Mouse (Mus musculus) ES-Bruce4 (cell line): ENCODE data around the gene Lpar1. TPM values are rescaled to one million over a fixed set of nuclear protein-coding genes. Genes with fewer than 3 reads are reported as not detected.

Experiments
- H3K27ac ChIP-seq: 2 replicates; pipeline ENCODE4 v1.5.1; 2012; ENCODE audit warnings: low read length, inconsistent platforms; ENCODE audit not compliant: insufficient read depth
- H3K27me3 ChIP-seq: 2 replicates; pipeline ENCODE4 v1.6.1; 2012; ENCODE audit warnings: mild to moderate bottlenecking, low read length, inconsistent platforms; ENCODE audit not compliant: control insufficient read depth, poor library complexity, insufficient read depth, severe bottlenecking
- H3K36me3 ChIP-seq: 2 replicates; pipeline ENCODE4 v1.6.1; 2012; ENCODE audit warnings: inconsistent platforms, mild to moderate bottlenecking, low read length, moderate library complexity; ENCODE audit not compliant: control insufficient read depth, poor library complexity, insufficient read depth, severe bottlenecking
- H3K4me1 ChIP-seq: one replicate; pipeline ENCODE4 v1.8.1; 2011; ENCODE audit warnings: low read length; ENCODE audit not compliant: control insufficient read depth, insufficient read depth
- H3K4me3 ChIP-seq: 2 replicates; pipeline ENCODE4 v1.5.1; 2011; ENCODE audit warnings: low read depth, mild to moderate bottlenecking, low read length
- H3K9ac ChIP-seq: 2 replicates; pipeline ENCODE4 v1.6.1; 2012; ENCODE audit warnings: low read depth, mild to moderate bottlenecking, inconsistent platforms; ENCODE audit not compliant: poor library complexity, severe bottlenecking
- H3K9me3 ChIP-seq: replicated peaks from 2 replicates; pipeline ENCODE4 v1.6.1; 2012; ENCODE audit warnings: mild to moderate bottlenecking, low read length, inconsistent platforms; ENCODE audit not compliant: control insufficient read depth, poor library complexity, insufficient read depth, severe bottlenecking
- CTCF ChIP-seq: IDR thresholded peaks from one replicate; pipeline ENCODE4 v1.8.1; 2011; ENCODE audit warnings: low read depth, low read length
- EP300 ChIP-seq: IDR thresholded peaks from 2 replicates; pipeline ENCODE4 v1.6.1; 2011; ENCODE audit warnings: low read depth, low read length; ENCODE audit not compliant: insufficient read depth
- POLR2A ChIP-seq: IDR thresholded peaks from one replicate; pipeline ENCODE4 v1.8.1; 2011; ENCODE audit warnings: low read length; ENCODE audit not compliant: insufficient read depth
- polyA plus RNA-seq: library from polyadenylated mRNA; stranded (reverse); fragments of >200 nt; gene quantifications from 2 replicates; pipeline ENCODE4 v1.2.4, GENCODE M21; 2011; ENCODE audit warnings: low read depth; ENCODE audit not compliant: missing spikeins, insufficient read depth, insufficient read length

Gene Lpar1
- polyA plus RNA-seq, 1 experiment: 7.6 TPM

DNA sequence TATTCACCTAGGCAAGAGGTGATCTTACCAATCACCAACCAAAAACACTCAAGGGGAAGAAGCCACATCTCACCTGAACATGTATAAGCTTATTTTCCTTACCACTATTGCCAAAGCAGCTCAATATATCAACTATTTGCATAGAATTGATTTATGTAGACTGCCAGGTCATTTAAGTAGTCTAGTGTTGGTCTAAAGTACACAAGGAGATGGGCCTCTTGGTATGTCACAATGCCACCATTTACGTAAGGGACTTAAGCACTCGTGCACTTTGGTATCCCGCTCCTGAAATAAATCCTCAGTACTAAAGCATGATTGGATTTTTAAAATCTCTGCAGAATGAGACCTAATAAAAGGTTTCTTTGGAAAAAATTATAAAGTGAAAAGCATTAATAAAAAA lies 12.9 kb downstream of the Lpar1 start:
- TF ChIP-seq POLR2A (no peak), CTCF (no peak), EP300 (no peak)
- no peaks in the 10 kb centered on the region for H3K9me3 ChIP-seq
- no peaks in the 10 kb centered on the region for H3K4me1 ChIP-seq
- no peak overlapping the region for H3K27ac ChIP-seq
- 0 out of 2 replicates have a peak, but pooled peaks cover 2% of the 10 kb centered on the region for H3K27me3 ChIP-seq
- no peaks in the 10 kb centered on the region for H3K36me3 ChIP-seq
- no peak overlapping the region for H3K9ac ChIP-seq
- H3K4me3 ChIP-seq: no peak overlapping the region

DNA sequence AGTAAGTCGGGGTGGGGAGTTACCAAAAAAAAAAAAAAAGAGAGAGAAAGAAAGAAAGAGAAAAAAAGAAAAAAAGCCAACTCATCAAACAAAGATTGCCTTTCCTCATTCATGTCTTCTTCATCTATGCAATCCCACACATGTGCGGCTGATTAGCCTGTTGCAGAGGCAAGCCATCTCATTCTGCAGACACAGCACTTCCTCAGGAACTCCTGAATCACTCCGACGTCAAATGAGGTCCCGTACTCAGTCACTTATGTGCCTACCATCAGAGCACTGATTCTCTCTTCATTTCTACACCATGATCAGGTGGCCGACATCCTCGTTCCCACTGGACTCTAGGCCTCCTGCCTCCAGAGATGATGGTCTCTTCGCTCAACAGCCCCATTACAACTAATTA lies 13.3 kb downstream of the Lpar1 start:
- TF ChIP-seq EP300: no peak
- no peak for TF ChIP-seq POLR2A
- TF ChIP-seq CTCF: no peak
- Histone ChIP-seq H3K27ac (no peak overlapping the region), H3K4me3 (no peak overlapping the region), H3K9ac (no peak overlapping the region), H3K36me3 (no peaks in the 10 kb centered on the region), H3K27me3 (0 out of 2 replicates have a peak, but pooled peaks cover 2% of the 10 kb centered on the region), H3K9me3 (no peaks in the 10 kb centered on the region), H3K4me1 (no peaks in the 10 kb centered on the region)

DNA sequence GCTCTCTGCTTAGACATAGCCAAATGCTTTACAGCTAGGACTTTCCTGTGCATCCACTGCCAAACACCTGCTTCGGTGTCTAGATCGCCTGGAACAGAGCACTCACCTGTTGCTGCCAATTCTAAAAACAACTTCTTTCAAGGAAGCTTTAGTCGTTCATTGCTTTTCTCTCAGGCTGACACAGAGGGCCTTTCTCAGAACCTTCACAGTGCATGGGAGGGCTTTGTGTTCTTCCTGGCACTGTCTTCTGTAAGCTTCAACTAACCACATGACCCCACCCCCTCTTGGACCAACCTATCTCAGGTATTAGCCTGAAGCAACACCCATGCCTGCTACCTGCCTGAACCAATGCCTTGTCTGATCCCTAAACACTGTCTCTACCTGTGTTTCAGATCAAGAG lies 15.0 kb downstream of the Lpar1 start:
- TF ChIP-seq POLR2A (no peak), CTCF (no peak), EP300 (no peak)
- H3K9me3 ChIP-seq: no peaks in the 10 kb centered on the region
- H3K4me3 ChIP-seq: no peak overlapping the region
- no peaks in the 10 kb centered on the region for H3K27me3 ChIP-seq
- H3K36me3 ChIP-seq: no peaks in the 10 kb centered on the region
- no peak overlapping the region for H3K27ac ChIP-seq
- no peak overlapping the region for H3K9ac ChIP-seq
- H3K4me1 ChIP-seq: no peaks in the 10 kb centered on the region

DNA sequence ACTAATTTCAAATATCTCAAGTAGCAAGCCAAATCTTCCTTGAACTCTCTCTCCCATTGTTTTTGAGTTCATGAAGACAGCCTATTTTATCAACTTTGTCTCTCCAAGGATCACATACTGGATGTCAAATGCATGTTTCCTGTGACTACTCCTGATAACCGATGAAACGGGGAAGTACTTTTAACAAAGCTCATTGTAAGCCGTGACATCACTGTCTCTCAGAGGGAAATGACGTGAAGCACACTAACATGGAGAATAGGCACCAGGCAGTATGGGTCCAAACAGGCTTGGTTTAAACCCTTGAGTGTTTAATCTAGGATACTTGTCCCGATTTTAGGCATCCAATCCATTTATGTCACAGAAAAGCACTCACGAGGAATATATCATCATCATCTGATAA lies 17.9 kb downstream of the Lpar1 start:
- Histone ChIP-seq H3K27ac (no peak overlapping the region), H3K4me1 (no peaks in the 10 kb centered on the region), H3K36me3 (no peaks in the 10 kb centered on the region), H3K27me3 (no peaks in the 10 kb centered on the region), H3K9ac (no peak overlapping the region), H3K4me3 (no peak overlapping the region), H3K9me3 (no peaks in the 10 kb centered on the region)
- no peak for TF ChIP-seq EP300
- no peak for TF ChIP-seq POLR2A
- TF ChIP-seq CTCF: no peak

DNA sequence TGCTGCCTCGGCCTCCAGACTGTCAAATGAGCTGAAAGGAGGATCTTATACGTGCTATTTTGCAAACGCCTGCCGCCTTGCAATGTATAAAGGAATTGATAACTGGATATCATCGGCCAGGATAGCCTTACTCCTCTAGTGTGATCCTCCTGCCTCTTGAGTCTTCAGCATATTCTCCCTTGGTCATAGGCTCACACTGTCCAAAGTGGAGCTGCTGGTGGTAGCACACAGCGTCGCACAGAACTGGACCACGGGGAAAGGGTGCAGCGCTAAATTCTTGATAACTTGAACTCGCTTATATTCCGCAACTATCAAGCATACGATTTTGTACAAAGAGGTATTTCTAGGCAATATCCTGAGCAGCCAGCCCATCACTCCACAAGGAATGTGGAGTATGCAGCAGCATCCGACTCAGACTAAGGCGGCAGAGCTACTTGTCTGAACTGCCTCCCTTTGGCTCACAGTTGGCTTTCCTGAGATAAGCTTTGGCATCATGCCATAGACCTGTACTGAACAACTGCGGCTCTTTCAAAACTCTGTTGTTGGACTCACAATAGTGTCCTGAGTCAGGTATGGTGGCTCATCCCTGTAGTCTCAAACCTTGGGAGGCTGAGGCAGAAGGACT lies 18.9 kb downstream of the Lpar1 start:
- H3K4me1 ChIP-seq: no peaks in the 10 kb centered on the region
- no peaks in the 10 kb centered on the region for H3K27me3 ChIP-seq
- TF ChIP-seq EP300 (no peak), POLR2A (no peak), CTCF (no peak)
- no peaks in the 10 kb centered on the region for H3K36me3 ChIP-seq
- H3K9ac ChIP-seq: no peak overlapping the region
- H3K27ac ChIP-seq: no peak overlapping the region
- H3K9me3 ChIP-seq: no peaks in the 10 kb centered on the region
- no peak overlapping the region for H3K4me3 ChIP-seq

DNA sequence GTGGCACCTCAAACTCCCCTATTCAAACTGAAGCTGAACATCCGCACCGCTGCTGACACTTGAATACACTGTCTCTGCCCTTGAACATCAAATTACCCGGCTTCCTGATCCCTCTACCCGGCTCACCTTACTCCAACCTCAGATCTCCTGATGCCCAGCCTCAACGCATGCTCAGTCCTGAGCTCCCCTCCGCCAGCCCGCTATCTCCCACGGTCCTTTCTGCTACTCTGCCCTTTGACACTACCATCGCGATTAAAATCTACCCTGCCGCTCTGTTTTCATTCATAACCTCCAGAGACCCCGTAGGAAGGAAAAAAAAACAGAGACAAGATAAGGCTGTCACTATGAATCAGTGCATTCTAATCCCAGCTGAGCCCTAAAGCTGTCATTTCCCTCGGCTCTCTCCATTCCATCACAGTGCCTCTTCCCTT lies 19.5 kb downstream of the Lpar1 start:
- Histone ChIP-seq H3K36me3 (no peaks in the 10 kb centered on the region), H3K27me3 (no peaks in the 10 kb centered on the region), H3K9me3 (no peaks in the 10 kb centered on the region), H3K4me1 (no peaks in the 10 kb centered on the region), H3K4me3 (no peak overlapping the region), H3K9ac (no peak overlapping the region), H3K27ac (no peak overlapping the region)
- TF ChIP-seq POLR2A (no peak), CTCF (no peak), EP300 (no peak)
